Mouse (Mus musculus): ENCODE results near the gene Sfmbt1.

DNA sequence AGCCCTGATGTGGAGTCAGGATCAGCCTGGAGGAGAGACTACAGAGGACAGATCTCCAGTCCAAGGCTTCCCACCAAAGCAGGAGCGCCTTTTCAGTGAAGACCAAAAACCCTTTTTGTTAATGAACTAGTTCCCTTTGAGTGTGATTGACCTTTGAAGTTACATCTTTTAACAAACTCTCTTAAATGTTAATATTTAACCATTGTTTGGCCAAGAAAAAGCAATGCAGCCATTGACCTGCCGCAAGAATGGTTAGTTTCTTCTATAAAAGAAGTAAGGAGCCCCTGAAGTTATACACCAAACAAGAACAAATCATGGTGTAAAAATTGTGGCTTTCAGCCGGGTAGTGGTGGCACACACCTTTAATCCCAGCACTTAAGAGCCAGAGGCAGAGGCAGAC is 24.0 kb upstream of the Sfmbt1 start:
- TF ChIP-seq CTCF (IDR thresholded peaks at IDR 0.05; ENCODE audit: low read depth) (no peak), EP300 (optimal IDR thresholded peaks at IDR 0.05) (no peak)
